Mouse (Mus musculus): Measurements from ENCODE around the gene Sox15.
"Not testable (repeated sequence)": the region's sequence is repeated elsewhere in the genome, so short reads cannot be mapped to it uniquely, and the experiment has no call there.

The Sox15 gene

GRCm38 (mm10) chr11:69655264-69656064, at the start of gene Sox15:
TSS of gene Sox15 (plus strand) at chr11:69655314.
- DNase-seq (ENCODE audit: low read depth, low spot score) = peak; percentile 86

- peak; percentile 84 for DNase-seq (ENCODE audit: low read depth, low spot score)
Measured at GRCm38 (mm10) chr11:69605726-69606490, 49.2 kb upstream of the Sox15 start, which contains the start of gene Atp1b2. TSS of gene Atp1b2 (minus strand) at chr11:69605942.

GRCm38 (mm10) chr11:69606491-69606795, 48.7 kb upstream of the Sox15 start:
- no peak for DNase-seq (ENCODE audit: low read depth, low spot score)

GRCm38 (mm10) chr11:69606832-69607231, 48.3 kb upstream of the Sox15 start:
- DNase-seq (ENCODE audit: low read depth, low spot score) = no peak

GRCm38 (mm10) chr11:69608525-69608924, 46.6 kb upstream of the Sox15 start:
- no peak for DNase-seq (ENCODE audit: low read depth, low spot score)

- no peak for DNase-seq (ENCODE audit: low read depth, low spot score)
Measured at GRCm38 (mm10) chr11:69609416-69609815, 45.7 kb upstream of the Sox15 start.

- DNase-seq (ENCODE audit: low read depth, low spot score) = no peak
Measured at GRCm38 (mm10) chr11:69610899-69611298, 44.2 kb upstream of the Sox15 start.

GRCm38 (mm10) chr11:69613553-69614256, 41.4 kb upstream of the Sox15 start:
- DNase-seq (ENCODE audit: low read depth, low spot score) = peak; percentile 71

GRCm38 (mm10) chr11:69614257-69614588, 40.9 kb upstream of the Sox15 start:
- DNase-seq (ENCODE audit: low read depth, low spot score) = not testable (repeated sequence)

GRCm38 (mm10) chr11:69616781-69617180, 38.3 kb upstream of the Sox15 start:
- no peak for DNase-seq (ENCODE audit: low read depth, low spot score)

GRCm38 (mm10) chr11:69617805-69618204, 37.3 kb upstream of the Sox15 start, which contains the start of gene Shbg:
TSS of gene Shbg (minus strand) at chr11:69617905.
- no peak for DNase-seq (ENCODE audit: low read depth, low spot score)

GRCm38 (mm10) chr11:69620394-69621081, 34.6 kb upstream of the Sox15 start:
- no peak for DNase-seq (ENCODE audit: low read depth, low spot score)

- DNase-seq (ENCODE audit: low read depth, low spot score) = no peak
Measured at GRCm38 (mm10) chr11:69621571-69622268, 33.4 kb upstream of the Sox15 start, which contains the start of gene Sat2. TSS of gene Sat2 (plus strand) at chr11:69622024.

- DNase-seq (ENCODE audit: low read depth, low spot score) = no peak
Measured at GRCm38 (mm10) chr11:69622406-69622805, 32.7 kb upstream of the Sox15 start.

- DNase-seq (ENCODE audit: low read depth, low spot score) = no peak
Measured at GRCm38 (mm10) chr11:69623006-69623405, 32.1 kb upstream of the Sox15 start.

- not testable (repeated sequence) for DNase-seq (ENCODE audit: low read depth, low spot score)
Measured at GRCm38 (mm10) chr11:69624339-69624738, 30.8 kb upstream of the Sox15 start.

GRCm38 (mm10) chr11:69628286-69628685, 26.8 kb upstream of the Sox15 start:
- no peak for DNase-seq (ENCODE audit: low read depth, low spot score)

GRCm38 (mm10) chr11:69629802-69630201, 25.3 kb upstream of the Sox15 start:
- no peak for DNase-seq (ENCODE audit: low read depth, low spot score)

- DNase-seq (ENCODE audit: low read depth, low spot score) = peak; percentile 100
Measured at GRCm38 (mm10) chr11:69632284-69633089, 22.6 kb upstream of the Sox15 start, which contains the start of gene Fxr2. TSS of gene Fxr2 (plus strand) at chr11:69632990.

Measured in WW6 (cell line).